Mouse (Mus musculus): ENCODE data around the gene Ikzf1.
A peak's percentile ranks its signal among the peaks of the same experiment; 100 is the strongest.

Gene Ikzf1

GRCm38 (mm10) chr11:11744222-11744621 lies 59.4 kb downstream of the Ikzf1 start:
- no peak for DNase-seq (ENCODE audit: low read depth, low spot score)
- Histone ChIP-seq H3K27me3 (ENCODE audit: control insufficient read depth, insufficient read depth, low read length, poor library complexity, severe bottlenecking) (no peaks in the 10 kb centered on the region), H3K36me3 (ENCODE audit: control insufficient read depth, insufficient read depth, low read length, poor library complexity, severe bottlenecking) (peaks cover 27% of the 10 kb centered on the region)

- no peaks in the 10 kb centered on the region for H3K27me3 ChIP-seq (ENCODE audit: control insufficient read depth, insufficient read depth, low read length, poor library complexity, severe bottlenecking)
- DNase-seq (ENCODE audit: low read depth, low spot score): peak; percentile 59
- peaks cover 51% of the 10 kb centered on the region for H3K36me3 ChIP-seq (ENCODE audit: control insufficient read depth, insufficient read depth, low read length, poor library complexity, severe bottlenecking)
Measured at GRCm38 (mm10) chr11:11751091-11751490, 66.3 kb downstream of the Ikzf1 start.

- H3K27me3 ChIP-seq (ENCODE audit: control insufficient read depth, insufficient read depth, low read length, poor library complexity, severe bottlenecking): no peaks in the 10 kb centered on the region
Measured at GRCm38 (mm10) chr11:11752859-11753258, 68.1 kb downstream of the Ikzf1 start.

GRCm38 (mm10) chr11:11758121-11758520 lies 73.3 kb downstream of the Ikzf1 start:
- no peaks in the 10 kb centered on the region for H3K27me3 ChIP-seq (ENCODE audit: control insufficient read depth, insufficient read depth, low read length, poor library complexity, severe bottlenecking)
- H3K36me3 ChIP-seq (ENCODE audit: control insufficient read depth, insufficient read depth, low read length, poor library complexity, severe bottlenecking): peaks cover 34% of the 10 kb centered on the region
- no peak for DNase-seq (ENCODE audit: low read depth, low spot score)

More at GRCm38 (mm10) chr11:11752859-11753258, 68.1 kb downstream of the Ikzf1 start:
- H3K36me3 ChIP-seq (ENCODE audit: control insufficient read depth, insufficient read depth, low read length, poor library complexity, severe bottlenecking): peaks cover 49% of the 10 kb centered on the region
- no peak for DNase-seq (ENCODE audit: low read depth, low spot score)

GRCm38 (mm10) chr11:11758883-11759282 lies 74.1 kb downstream of the Ikzf1 start:
- H3K27me3 ChIP-seq (ENCODE audit: control insufficient read depth, insufficient read depth, low read length, poor library complexity, severe bottlenecking): no peaks in the 10 kb centered on the region
- peak; percentile 70 for DNase-seq (ENCODE audit: low read depth, low spot score)
- peaks cover 30% of the 10 kb centered on the region for H3K36me3 ChIP-seq (ENCODE audit: control insufficient read depth, insufficient read depth, low read length, poor library complexity, severe bottlenecking)

GRCm38 (mm10) chr11:11763211-11763666 lies 78.4 kb downstream of the Ikzf1 start:
- Histone ChIP-seq H3K36me3 (ENCODE audit: control insufficient read depth, insufficient read depth, low read length, poor library complexity, severe bottlenecking) (peaks cover 8% of the 10 kb centered on the region), H3K27me3 (ENCODE audit: control insufficient read depth, insufficient read depth, low read length, poor library complexity, severe bottlenecking) (no peaks in the 10 kb centered on the region)
- peak; percentile 61 for DNase-seq (ENCODE audit: low read depth, low spot score)

- H3K27me3 ChIP-seq (ENCODE audit: control insufficient read depth, insufficient read depth, low read length, poor library complexity, severe bottlenecking): no peaks in the 10 kb centered on the region
- peak; percentile 55 for DNase-seq (ENCODE audit: low read depth, low spot score)
Measured at GRCm38 (mm10) chr11:11765414-11765813, 80.6 kb downstream of the Ikzf1 start.

GRCm38 (mm10) chr11:11766105-11766504 lies 81.3 kb downstream of the Ikzf1 start:
- Histone ChIP-seq H3K36me3 (ENCODE audit: control insufficient read depth, insufficient read depth, low read length, poor library complexity, severe bottlenecking) (peaks cover 18% of the 10 kb centered on the region), H3K27me3 (ENCODE audit: control insufficient read depth, insufficient read depth, low read length, poor library complexity, severe bottlenecking) (no peaks in the 10 kb centered on the region)
- peak; percentile 86 for DNase-seq (ENCODE audit: low read depth, low spot score)

More at GRCm38 (mm10) chr11:11765414-11765813, 80.6 kb downstream of the Ikzf1 start:
- H3K36me3 ChIP-seq (ENCODE audit: control insufficient read depth, insufficient read depth, low read length, poor library complexity, severe bottlenecking): peaks cover 18% of the 10 kb centered on the region

GRCm38 (mm10) chr11:11766736-11767135 lies 81.9 kb downstream of the Ikzf1 start:
- no peak for DNase-seq (ENCODE audit: low read depth, low spot score)
- H3K36me3 ChIP-seq (ENCODE audit: control insufficient read depth, insufficient read depth, low read length, poor library complexity, severe bottlenecking): peaks cover 16% of the 10 kb centered on the region
- H3K27me3 ChIP-seq (ENCODE audit: control insufficient read depth, insufficient read depth, low read length, poor library complexity, severe bottlenecking): no peaks in the 10 kb centered on the region

- H3K36me3 ChIP-seq (ENCODE audit: control insufficient read depth, insufficient read depth, low read length, poor library complexity, severe bottlenecking): peaks cover 14% of the 10 kb centered on the region
- peak; percentile 67 for DNase-seq (ENCODE audit: low read depth, low spot score)
- no peaks in the 10 kb centered on the region for H3K27me3 ChIP-seq (ENCODE audit: control insufficient read depth, insufficient read depth, low read length, poor library complexity, severe bottlenecking)
Measured at GRCm38 (mm10) chr11:11768057-11768456, 83.3 kb downstream of the Ikzf1 start.

GRCm38 (mm10) chr11:11769281-11769680 lies 84.5 kb downstream of the Ikzf1 start:
- Histone ChIP-seq H3K36me3 (ENCODE audit: control insufficient read depth, insufficient read depth, low read length, poor library complexity, severe bottlenecking) (peaks cover 12% of the 10 kb centered on the region), H3K27me3 (ENCODE audit: control insufficient read depth, insufficient read depth, low read length, poor library complexity, severe bottlenecking) (no peaks in the 10 kb centered on the region)
- no peak for DNase-seq (ENCODE audit: low read depth, low spot score)

GRCm38 (mm10) chr11:11770691-11771090 lies 85.9 kb downstream of the Ikzf1 start:
- H3K27me3 ChIP-seq (ENCODE audit: control insufficient read depth, insufficient read depth, low read length, poor library complexity, severe bottlenecking): no peaks in the 10 kb centered on the region
- H3K36me3 ChIP-seq (ENCODE audit: control insufficient read depth, insufficient read depth, low read length, poor library complexity, severe bottlenecking): peaks cover 12% of the 10 kb centered on the region
- no peak for DNase-seq (ENCODE audit: low read depth, low spot score)

GRCm38 (mm10) chr11:11772196-11772595 lies 87.4 kb downstream of the Ikzf1 start:
- Histone ChIP-seq H3K36me3 (ENCODE audit: control insufficient read depth, insufficient read depth, low read length, poor library complexity, severe bottlenecking) (peaks cover 11% of the 10 kb centered on the region), H3K27me3 (ENCODE audit: control insufficient read depth, insufficient read depth, low read length, poor library complexity, severe bottlenecking) (no peaks in the 10 kb centered on the region)
- DNase-seq (ENCODE audit: low read depth, low spot score): no peak

GRCm38 (mm10) chr11:11774384-11774783 lies 89.6 kb downstream of the Ikzf1 start:
- Histone ChIP-seq H3K36me3 (ENCODE audit: control insufficient read depth, insufficient read depth, low read length, poor library complexity, severe bottlenecking) (peaks cover 4% of the 10 kb centered on the region; the same call in 1 of the 2 replicates), H3K27me3 (ENCODE audit: control insufficient read depth, insufficient read depth, low read length, poor library complexity, severe bottlenecking) (no peaks in the 10 kb centered on the region)
- DNase-seq (ENCODE audit: low read depth, low spot score): no peak

- Histone ChIP-seq H3K36me3 (ENCODE audit: control insufficient read depth, insufficient read depth, low read length, poor library complexity, severe bottlenecking) (no peaks in the 10 kb centered on the region; the same call in 1 of the 2 replicates), H3K27me3 (ENCODE audit: control insufficient read depth, insufficient read depth, low read length, poor library complexity, severe bottlenecking) (no peaks in the 10 kb centered on the region)
- peak; percentile 20 for DNase-seq (ENCODE audit: low read depth, low spot score)
Measured at GRCm38 (mm10) chr11:11774893-11775292, 90.1 kb downstream of the Ikzf1 start.

Measured in splenic B cell, adult 2 months (primary cell).